Mouse (Mus musculus): ENCODE results near the gene Rab34.

The Rab34 gene

GRCm38 (mm10) chr11:78164924-78165760, 23.1 kb upstream of the Rab34 start, which contains the start of gene Traf4:
Gene Traf4, minus strand, starts transcription at chr11:78165589.
- DNase-seq: peak; percentile 76 to 87

DNA sequence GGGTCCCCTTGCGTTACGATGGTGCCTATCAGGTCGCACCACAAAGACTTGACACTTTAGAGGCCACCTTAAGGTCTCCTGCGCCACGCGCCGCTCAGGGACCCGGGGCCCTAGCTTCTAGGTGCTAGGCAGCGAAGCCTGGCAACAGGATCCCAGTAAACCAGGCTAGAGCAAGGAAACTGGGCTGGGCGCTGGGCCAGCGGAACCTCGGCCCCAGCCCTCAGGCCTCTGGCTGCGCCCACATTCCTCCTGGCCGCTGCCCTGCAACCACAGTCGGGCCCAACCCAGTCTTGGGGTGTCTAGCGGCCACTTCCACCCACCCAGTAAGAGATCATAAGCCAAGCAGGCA, 22.5 kb upstream of the Rab34 start:
- no peak for DNase-seq

GRCm38 (mm10) chr11:78166161-78166560, 22.1 kb upstream of the Rab34 start:
- no peak for DNase-seq

- DNase-seq: no peak
These were observed 21.6 kb upstream of the Rab34 start for GRCm38 (mm10) chr11:78166640-78167039.

DNA sequence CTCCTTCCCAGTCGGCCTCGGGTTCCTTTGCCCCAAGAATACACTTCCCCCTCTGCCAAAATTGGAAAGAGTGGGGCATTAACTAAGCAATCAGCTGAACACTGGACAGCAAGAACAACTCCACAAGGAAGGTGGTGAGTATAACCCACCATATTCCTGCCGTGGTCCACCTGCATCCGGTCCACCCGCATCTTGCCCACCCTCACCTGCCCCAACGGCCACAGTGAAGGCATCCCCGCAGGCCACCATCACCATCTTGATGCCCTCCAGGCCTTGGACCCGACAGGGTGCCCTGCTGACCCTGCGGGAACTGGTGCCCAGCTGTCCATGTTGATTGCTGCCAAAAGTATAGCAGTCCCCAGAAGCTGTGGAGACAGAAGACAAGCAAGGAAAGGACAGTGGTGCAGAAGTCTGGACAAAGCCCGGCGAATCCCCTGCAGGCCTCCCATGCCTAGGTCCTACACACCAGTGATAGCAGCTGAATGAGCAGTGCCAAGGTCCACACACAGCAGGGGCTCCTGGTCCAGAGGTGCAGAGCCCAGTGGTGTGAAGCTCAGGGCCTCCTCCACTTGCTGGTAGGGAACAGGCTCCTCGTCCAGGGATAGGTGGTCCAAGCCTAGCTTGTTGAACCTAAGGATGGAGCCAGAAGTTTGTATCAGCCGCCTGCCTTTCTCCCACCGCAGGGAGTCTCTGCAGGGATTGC, 20.8 kb upstream of the Rab34 start:
- no peak for DNase-seq

GRCm38 (mm10) chr11:78168541-78169468, 19.4 kb upstream of the Rab34 start:
- DNase-seq: no peak

DNA sequence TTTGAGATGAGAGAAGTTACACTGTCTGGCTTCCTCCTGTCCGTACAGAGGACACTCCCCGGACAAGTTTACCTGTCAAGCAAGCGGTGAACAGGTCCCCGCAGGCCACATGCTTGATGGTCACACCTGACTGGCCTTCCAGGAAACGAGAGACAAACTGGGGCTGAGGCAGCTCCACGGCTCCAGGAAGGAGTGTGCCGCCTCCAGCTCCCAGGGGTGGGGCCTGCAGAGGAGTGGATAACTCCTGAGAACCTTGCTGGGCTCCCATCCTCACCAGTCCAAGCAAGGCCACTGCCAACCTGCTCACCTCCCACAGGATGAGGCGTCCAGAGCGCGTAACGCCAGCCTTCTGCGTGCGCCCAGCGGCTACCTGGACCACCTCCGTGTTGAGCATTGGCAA, 17.9 kb upstream of the Rab34 start:
- no peak for DNase-seq

DNA sequence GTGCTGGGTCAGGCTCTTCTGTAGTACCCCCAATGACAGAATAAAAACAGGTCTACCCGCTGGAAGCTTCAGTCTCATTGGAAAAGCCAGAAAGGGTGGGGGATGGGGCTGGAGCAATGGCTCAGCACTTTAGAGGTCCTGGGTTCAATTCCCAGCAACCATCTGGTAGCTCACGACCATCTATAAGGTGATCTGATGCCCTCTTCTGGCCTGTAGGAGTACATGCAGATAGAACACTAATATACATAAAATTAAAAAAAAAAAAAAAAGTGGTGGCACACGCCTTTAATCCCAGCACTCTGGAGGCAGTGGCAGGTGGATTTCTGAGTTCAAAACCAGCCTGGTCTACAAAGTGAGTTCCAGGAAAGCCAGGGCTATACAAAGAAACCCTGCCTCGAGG, 16.9 kb upstream of the Rab34 start:
- no peak for DNase-seq

DNA sequence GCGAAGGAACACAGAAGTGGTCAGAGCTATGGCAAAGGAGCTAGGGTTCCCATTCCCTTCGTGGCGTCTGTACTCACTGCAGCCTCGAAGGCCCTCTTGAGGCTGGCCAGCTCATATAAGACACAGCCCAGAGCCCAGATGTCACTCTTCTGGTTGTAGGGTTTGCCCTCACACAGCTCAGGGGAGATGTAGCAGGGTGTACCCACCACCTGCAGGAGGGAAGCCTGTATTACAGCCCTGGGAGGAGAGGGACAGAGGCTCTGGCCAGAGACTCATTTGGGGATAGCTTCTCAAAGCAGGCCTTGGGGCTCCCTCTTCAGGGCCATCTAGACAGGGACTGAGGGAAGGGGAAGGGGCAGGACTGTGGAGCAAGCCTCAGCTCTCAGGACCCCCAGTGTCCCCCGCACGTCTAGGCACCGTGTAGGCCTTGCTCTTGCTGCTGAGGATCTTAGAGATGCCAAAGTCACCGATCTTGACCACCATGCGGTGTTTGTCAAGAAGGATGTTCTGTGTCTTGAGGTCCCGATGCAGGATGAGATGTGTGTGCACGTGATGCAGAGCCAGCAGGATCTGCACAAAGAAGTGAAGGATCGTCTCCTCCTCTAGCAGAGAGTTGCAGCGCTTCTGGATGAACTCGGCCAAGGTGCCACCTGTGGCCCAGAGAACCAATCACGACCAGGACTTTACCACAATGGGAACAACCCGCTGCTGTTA, 16.0 kb upstream of the Rab34 start:
- no peak for DNase-seq

GRCm38 (mm10) chr11:78172748-78173383, 15.4 kb upstream of the Rab34 start:
- peak in 1 of 2 experiments; percentile 12 for DNase-seq

DNA sequence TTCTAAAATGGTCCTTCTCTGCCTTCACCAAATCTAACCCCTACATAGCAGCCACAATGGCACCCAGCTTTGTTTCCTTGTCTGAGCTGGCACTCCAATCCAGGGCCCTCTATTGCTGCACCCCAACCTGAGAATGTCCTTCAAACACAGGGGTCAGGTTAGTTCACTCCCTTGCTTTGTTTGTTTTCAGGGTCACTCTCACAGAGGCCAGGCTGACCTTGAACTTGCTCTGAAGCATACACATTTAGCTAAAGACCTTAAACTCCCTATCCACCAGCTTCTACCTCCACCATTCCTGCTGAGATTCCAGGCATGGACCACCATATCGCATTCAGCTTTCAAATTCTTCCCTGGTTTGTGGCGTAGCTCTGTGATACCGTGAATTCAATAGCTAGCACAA, 13.7 kb upstream of the Rab34 start:
- DNase-seq: no peak

GRCm38 (mm10) chr11:78175771-78176401, 12.3 kb upstream of the Rab34 start:
- peak in 1 of 2 experiments; percentile 5 for DNase-seq

DNA sequence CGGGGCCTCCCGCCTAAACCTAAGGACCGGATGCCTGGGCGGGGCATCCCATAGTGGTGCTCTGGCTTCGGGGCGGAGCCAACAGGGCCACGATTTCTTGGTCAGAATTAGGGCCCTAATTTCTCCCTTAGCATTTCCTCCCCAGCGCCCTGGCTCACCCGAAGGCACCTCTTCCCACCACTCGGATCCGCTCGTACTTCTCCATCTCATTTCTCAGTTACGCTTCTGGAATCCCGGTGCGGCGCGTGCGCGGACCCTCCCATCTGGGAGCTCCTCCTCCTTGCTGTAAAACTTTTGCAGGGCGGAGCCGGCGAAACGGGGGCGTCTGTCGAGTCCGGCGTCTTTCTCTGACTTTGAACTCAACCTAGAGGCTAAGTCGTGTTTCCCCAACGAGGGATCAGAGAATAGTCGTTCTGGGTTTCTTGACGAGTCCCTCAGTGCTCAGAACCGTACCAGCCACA, 11.8 kb upstream of the Rab34 start, which contains the start of the genes Nek8 and Tlcd1:
Nek8 (minus strand) TSS at position 274 of the 461 bp plus-strand sequence.
Tlcd1 (plus strand) TSS at position 310 of the 461 bp plus-strand sequence.
- peak; percentile 81 to 82 for DNase-seq

DNA sequence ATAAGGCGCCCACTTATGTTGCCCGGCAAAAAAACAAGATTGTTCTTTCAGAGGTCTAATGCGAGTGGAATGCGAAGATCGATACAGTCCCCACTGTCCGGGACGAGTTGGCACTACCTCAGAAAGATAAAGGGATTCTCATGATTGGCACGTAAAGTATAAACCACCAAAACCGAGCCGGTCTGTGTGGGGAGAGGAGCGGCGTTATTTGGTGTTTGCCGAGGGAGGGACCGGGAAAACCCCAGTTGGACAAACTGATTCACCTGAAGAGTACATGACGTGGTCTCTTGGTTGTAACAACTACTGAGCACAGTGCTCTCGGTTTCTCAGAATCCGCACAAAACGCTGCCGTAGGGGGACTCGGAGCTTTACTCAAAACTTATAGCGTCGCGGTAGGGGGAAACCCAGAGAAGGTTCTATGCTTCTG, 11.3 kb upstream of the Rab34 start:
- no peak for DNase-seq

- peak in 1 of 2 experiments; percentile 38 for DNase-seq
These were observed 10.8 kb upstream of the Rab34 start for GRCm38 (mm10) chr11:78177437-78177836.

DNA sequence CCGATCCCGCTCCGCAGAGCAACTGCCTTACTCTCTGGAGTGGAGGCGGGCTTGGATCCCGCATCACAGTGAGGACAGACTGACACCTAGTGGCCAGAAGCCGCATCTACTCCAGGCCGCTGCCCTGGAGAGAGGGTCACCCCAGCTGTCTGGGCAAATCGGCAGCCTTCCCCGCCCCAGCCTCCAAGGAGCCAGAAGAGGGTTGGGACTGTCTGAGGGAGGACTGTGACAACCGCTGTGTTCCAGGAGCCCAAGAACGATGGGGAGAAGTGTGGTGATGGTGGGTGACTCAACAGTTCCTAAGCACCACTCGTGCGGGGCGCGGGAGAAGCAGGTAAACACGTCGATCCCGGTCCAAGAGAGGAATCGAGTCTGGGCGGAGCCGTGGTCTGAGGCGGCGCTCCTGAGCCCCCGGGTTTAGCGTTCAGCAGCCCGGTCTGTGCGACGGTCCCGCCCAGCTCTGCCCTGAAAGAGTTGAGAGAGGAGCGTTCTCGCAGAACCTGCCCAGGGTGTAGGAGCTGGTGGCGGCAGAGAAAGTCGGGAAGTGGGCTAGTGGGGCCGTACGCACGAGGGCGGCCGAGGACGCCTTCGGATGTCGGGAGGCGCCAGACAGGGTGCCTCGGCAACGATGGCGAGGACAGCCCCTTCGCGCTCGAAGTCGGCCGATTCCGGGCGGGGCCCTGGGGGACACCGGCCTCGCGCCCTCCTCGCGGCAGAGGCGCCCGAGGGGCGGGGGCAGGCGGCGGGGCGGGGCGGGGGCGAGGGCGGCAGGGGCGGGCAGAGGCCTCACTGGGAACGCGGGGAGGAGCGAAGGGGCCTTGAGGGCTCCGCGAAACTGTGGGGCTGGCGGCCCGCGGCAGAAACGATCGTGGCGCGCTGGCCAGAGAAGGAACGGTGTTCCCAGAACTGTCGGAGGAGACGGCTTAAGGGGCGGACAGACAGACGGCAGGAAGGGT, 10.0 kb upstream of the Rab34 start:
- peak; percentile 91 to 93 for DNase-seq

DNA sequence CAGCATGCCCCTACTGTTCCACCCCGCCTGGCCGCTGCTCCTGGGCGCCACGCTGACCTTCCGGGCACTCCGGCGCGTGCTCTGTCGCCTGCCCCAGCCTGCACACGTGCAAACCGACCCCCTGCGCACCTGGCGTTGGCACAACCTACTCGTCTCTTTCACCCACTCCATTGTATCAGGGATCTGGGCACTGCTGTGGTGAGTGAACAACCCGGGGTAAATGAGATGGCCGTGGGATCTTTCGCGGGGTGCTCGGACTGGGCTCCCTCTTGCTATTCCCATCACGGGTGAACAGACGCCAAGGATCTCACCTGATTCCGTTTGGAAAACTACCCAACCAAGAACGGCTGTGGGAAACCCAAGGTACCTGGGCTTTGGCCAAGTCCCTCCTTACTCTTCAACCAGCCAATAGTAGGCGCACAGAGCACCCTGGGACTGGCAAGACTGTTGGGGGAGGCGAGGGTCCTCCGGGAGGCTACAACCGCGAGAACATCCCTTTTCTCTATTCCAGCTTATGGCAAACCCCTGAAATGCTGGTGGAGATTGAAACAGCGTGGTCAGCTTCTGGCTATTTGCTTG, 9.3 kb upstream of the Rab34 start:
- DNase-seq: peak in 1 of 2 experiments; percentile 47

GRCm38 (mm10) chr11:78179438-78179999, 8.7 kb upstream of the Rab34 start:
- DNase-seq: no peak
